Mouse (Mus musculus) CD4-positive helper T cell, adult 2 months (primary cell): ENCODE results near the gene Arhgap29.
A peak's percentile ranks its signal among the peaks of the same experiment; 100 is the strongest.

ENCODE experiments used
- DNase-seq: peaks from one replicate; pipeline ENCODE4 v3.0.0-alpha.2; 2012; ENCODE audit warnings: low read depth, missing footprints, low spot score

Gene Arhgap29

GRCm38 (mm10) chr3:121941204-121941745 is 11.1 kb upstream of the Arhgap29 start:
- no peak for DNase-seq

- no peak for DNase-seq
Observed at GRCm38 (mm10) chr3:121945957-121946356, 6.4 kb upstream of the Arhgap29 start.

GRCm38 (mm10) chr3:121946765-121947164 is 5.6 kb upstream of the Arhgap29 start:
- DNase-seq: no peak

GRCm38 (mm10) chr3:121950139-121950538 is 2.2 kb upstream of the Arhgap29 start:
- DNase-seq: no peak

- DNase-seq: no peak
Observed at GRCm38 (mm10) chr3:121951116-121951515, 1.2 kb upstream of the Arhgap29 start.

- peak; percentile 53 for DNase-seq
Observed at GRCm38 (mm10) chr3:121953049-121953432, 700 bp downstream of the Arhgap29 start.

- no peak for DNase-seq
Observed at GRCm38 (mm10) chr3:121953433-121954161, 1.3 kb downstream of the Arhgap29 start.

GRCm38 (mm10) chr3:121954421-121954820 is 2.1 kb downstream of the Arhgap29 start:
- no peak for DNase-seq

GRCm38 (mm10) chr3:121955527-121955926 is 3.2 kb downstream of the Arhgap29 start:
- DNase-seq: no peak

- DNase-seq: no peak
Observed at GRCm38 (mm10) chr3:121956789-121957188, 4.4 kb downstream of the Arhgap29 start.

- DNase-seq: no peak
Observed at GRCm38 (mm10) chr3:121957606-121958344, 5.4 kb downstream of the Arhgap29 start.

- DNase-seq: peak; percentile 49
Observed at GRCm38 (mm10) chr3:121964173-121964572, 11.8 kb downstream of the Arhgap29 start.

GRCm38 (mm10) chr3:121967681-121968476 is 15.5 kb downstream of the Arhgap29 start:
- peak; percentile 87 for DNase-seq

GRCm38 (mm10) chr3:121968621-121969020 is 16.3 kb downstream of the Arhgap29 start:
- no peak for DNase-seq

GRCm38 (mm10) chr3:121969451-121969850 is 17.1 kb downstream of the Arhgap29 start:
- no peak for DNase-seq

- no peak for DNase-seq
Observed at GRCm38 (mm10) chr3:121973761-121974160, 21.4 kb downstream of the Arhgap29 start.

- DNase-seq: no peak
Observed at GRCm38 (mm10) chr3:121975381-121975780, 23.0 kb downstream of the Arhgap29 start.

- no peak for DNase-seq
Observed at GRCm38 (mm10) chr3:121981306-121981705, 29.0 kb downstream of the Arhgap29 start.

- DNase-seq: no peak
Observed at GRCm38 (mm10) chr3:121982450-121982849, 30.1 kb downstream of the Arhgap29 start.

- no peak for DNase-seq
Observed at GRCm38 (mm10) chr3:121995125-121995524, 42.8 kb downstream of the Arhgap29 start.

GRCm38 (mm10) chr3:121999934-122000333 is 47.6 kb downstream of the Arhgap29 start:
- no peak for DNase-seq

GRCm38 (mm10) chr3:122001568-122001967 is 49.2 kb downstream of the Arhgap29 start:
- DNase-seq: no peak
